Mouse (Mus musculus) heart, embryonic 12.5 days (tissue): ENCODE data around the gene Icam5. TPM values are rescaled to one million over a fixed set of nuclear protein-coding genes. Genes with fewer than 3 reads are reported as not detected.
"Not testable (repeated sequence)": the region's sequence is repeated elsewhere in the genome, so short reads cannot be mapped to it uniquely, and the experiment has no call there.

ENCODE experiments used
- ATAC-seq: fragments of 200-750 bp; cut with Nextera tagmentation; 2 replicates; pipeline ENCODE4 v1.8.0; 2017; ENCODE audit warnings: moderate TSS enrichment, moderate library complexity; ENCODE audit not compliant: insufficient number of reproducible peaks, low FRiP score
- H3K27ac ChIP-seq: fragments of 300-500 bp; sonication (generic); 2 replicates; pipeline ENCODE4 v1.5.1; 2016; ENCODE audit warnings: mild to moderate bottlenecking, moderate library complexity; ENCODE audit not compliant: poor library complexity, severe bottlenecking
- H3K27me3 ChIP-seq: fragments of 300-500 bp; sonication (generic); replicated peaks from 2 replicates; pipeline ENCODE4 v1.6.1; 2016; ENCODE audit warnings: mild to moderate bottlenecking, moderate library complexity
- H3K36me3 ChIP-seq: fragments of 300-500 bp; sonication (generic); 2 replicates; pipeline ENCODE4 v1.6.1; 2016; ENCODE audit warnings: mild to moderate bottlenecking, moderate library complexity
- H3K4me1 ChIP-seq: fragments of 300-500 bp; sonication (generic); replicated peaks from 2 replicates; pipeline ENCODE4 v1.6.1; 2016; ENCODE audit warnings: mild to moderate bottlenecking
- H3K4me2 ChIP-seq: fragments of 300-500 bp; sonication (generic); 2 replicates; pipeline ENCODE4 v1.6.1; 2016; ENCODE audit warnings: mild to moderate bottlenecking, moderate library complexity
- H3K4me3 ChIP-seq: fragments of 300-500 bp; sonication (generic); 2 replicates; pipeline ENCODE4 v1.5.1; 2016; ENCODE audit warnings: mild to moderate bottlenecking
- H3K9ac ChIP-seq: fragments of 300-500 bp; sonication (generic); 2 replicates; pipeline ENCODE4 v1.6.1; 2016; ENCODE audit warnings: mild to moderate bottlenecking, moderate library complexity
- H3K9me3 ChIP-seq: fragments of 300-500 bp; sonication (generic); replicated peaks from 2 replicates; pipeline ENCODE4 v1.6.1; 2016; ENCODE audit warnings: mild to moderate bottlenecking, moderate library complexity
- WGBS: fragments of 180-500 bp; shearing (Covaris S2); methylation state at CpG from one replicate; pipeline ENCODE4 v1.1.7; 2016; 5-methylcytosine and 5-hydroxymethylcytosine counted together
- polyA plus RNA-seq: library from polyadenylated mRNA; unstranded; fragments of >200 nt; fragmentation: Nextera tagmentation; extraction: Ambion mirVana; gene quantifications from 2 replicates; pipeline ENCODE4 v1.2.1, GENCODE M21; 2016

Gene Icam5
- not detected in 2 replicates for polyA plus RNA-seq

DNA sequence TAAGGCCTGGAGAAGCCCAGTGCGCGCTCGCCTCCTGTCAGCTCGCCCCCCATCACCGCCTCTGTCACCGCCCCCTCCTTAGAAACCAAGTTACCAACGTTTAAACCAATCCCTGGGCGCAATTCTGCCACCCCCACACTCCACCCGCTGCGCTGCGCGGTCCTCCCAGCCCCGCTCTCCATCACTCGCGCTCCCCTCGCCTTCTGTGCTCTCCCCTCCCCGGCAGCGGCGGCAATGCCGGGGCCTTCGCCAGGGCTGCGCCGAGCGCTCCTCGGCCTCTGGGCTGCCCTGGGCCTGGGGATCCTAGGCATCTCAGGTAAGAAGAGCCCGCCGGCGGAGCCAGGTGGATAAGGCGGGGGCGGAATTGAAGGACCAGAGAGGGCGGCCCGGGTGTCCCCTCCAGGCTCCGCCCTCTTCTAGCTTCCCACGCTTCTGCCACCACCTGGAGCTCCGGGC, at the start of gene Icam5:
Icam5 (plus strand) TSS at position 178 of the 456 bp plus-strand sequence.
- H3K4me1 ChIP-seq: peaks cover 66% of the 10 kb centered on the region
- no peak for ATAC-seq
- peaks cover 84% of the 10 kb centered on the region for H3K27me3 ChIP-seq
- H3K4me2 ChIP-seq: peak within 1 kb of the TSS; percentile 94
- peak within 1 kb of the TSS; percentile 55 for H3K4me3 ChIP-seq
- H3K36me3 ChIP-seq: no peaks in the 10 kb centered on the region
- no peaks in the 10 kb centered on the region for H3K9me3 ChIP-seq
- WGBS: 1% methylated on average over 35 of the region's 35 CpGs
- peak within 1 kb of the TSS; percentile 57 for H3K9ac ChIP-seq
- H3K27ac ChIP-seq: no peak within 1 kb of the TSS

DNA sequence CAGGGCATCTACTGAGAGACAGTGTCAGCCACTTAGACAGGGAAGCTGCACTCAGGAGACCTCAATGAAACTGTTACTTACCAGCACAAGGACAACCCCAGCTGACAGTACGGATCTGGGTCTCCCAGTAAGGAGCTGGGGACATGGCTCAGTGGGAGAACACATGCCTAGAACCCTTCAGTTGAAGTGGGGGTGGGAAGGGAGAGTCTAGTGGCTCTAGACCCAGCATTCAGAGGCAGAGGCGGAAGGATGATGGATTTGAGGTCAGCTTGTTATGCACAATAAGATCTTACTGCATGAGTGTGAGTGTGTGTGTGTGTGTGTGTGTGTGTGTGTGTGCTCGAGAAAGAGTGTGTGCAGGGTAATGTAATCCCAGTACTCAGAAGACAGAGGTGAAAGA, 49.7 kb upstream of the Icam5 start:
- H3K4me3 ChIP-seq: no peak overlapping the region
- no peak overlapping the region for H3K9ac ChIP-seq
- H3K9me3 ChIP-seq: no peaks in the 10 kb centered on the region
- H3K4me1 ChIP-seq: peaks cover 20% of the 10 kb centered on the region
- no peak overlapping the region for H3K4me2 ChIP-seq
- no peak overlapping the region for H3K27ac ChIP-seq
- ATAC-seq: no peak
- no peaks in the 10 kb centered on the region for H3K27me3 ChIP-seq
- H3K36me3 ChIP-seq: no peaks in the 10 kb centered on the region
- WGBS: 72% methylated on average over 3 of the region's 3 CpGs

DNA sequence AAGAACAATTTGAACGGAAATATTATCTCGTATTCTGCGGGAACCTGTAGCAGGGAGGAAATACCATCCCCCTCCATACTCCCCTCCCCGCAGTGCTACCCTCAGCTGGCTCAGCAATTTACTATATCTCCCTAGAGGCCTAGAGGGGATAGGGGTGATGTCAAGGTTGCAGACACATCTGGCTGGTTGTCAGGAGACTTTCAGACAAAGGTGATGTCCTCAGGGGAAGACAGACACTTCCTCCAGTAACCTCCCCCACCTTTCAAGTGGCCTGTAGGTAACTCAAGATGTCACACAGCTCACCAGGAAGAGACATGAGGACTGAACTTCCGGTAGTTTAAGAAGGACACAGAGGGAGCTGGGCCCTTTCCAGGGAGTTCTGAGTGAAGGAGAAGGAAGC, 48.7 kb upstream of the Icam5 start:
- no peak overlapping the region for H3K4me2 ChIP-seq
- peaks cover 4% of the 10 kb centered on the region; the same call in 1 of the 2 replicates for H3K27me3 ChIP-seq
- no peaks in the 10 kb centered on the region for H3K36me3 ChIP-seq
- peaks cover 17% of the 10 kb centered on the region for H3K4me1 ChIP-seq
- no peak overlapping the region for H3K27ac ChIP-seq
- no peak overlapping the region for H3K4me3 ChIP-seq
- WGBS: 39% methylated on average over 5 of the region's 5 CpGs
- ATAC-seq: no peak
- no peaks in the 10 kb centered on the region for H3K9me3 ChIP-seq
- H3K9ac ChIP-seq: no peak overlapping the region

DNA sequence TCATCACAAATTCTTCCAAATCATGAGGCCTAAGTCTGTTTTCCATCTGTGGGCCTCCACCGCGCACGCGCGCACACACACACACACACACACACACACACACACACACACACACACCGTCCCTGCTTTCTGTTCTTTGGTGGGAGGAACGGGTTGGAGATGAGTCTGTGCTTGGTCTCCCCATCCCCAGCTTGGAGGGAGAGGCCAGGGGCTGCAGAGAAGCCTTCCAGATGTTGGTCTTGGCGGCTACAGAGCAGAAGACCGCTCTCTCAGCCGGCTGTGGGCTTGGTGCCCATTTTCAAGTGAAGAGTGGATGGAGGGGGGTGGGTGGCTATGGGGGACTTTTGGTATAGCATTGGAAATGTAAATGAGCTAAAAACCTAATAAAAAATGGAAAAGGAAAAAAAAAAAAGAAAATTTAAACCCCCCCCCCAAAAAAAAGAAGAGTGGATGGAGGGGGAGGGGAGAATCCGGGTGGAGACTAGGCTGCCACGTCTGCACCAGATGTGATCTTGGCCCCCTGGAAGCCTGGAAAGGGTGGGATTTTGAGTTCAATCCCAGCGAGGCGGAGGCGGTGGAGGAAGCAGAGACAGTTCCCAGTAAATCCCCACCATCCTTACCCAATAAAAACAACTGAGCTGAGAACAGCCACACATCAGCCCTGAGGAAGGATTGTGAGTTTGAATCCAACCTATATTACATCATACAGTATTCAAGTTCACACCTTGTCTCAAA, 44.8 kb upstream of the Icam5 start:
- no peak overlapping the region for H3K4me2 ChIP-seq
- no peak overlapping the region for H3K27ac ChIP-seq
- H3K27me3 ChIP-seq: peaks cover 18% of the 10 kb centered on the region; the same call in 1 of the 2 replicates
- no peak overlapping the region for H3K4me3 ChIP-seq
- H3K9me3 ChIP-seq: no peaks in the 10 kb centered on the region
- no peak overlapping the region for H3K9ac ChIP-seq
- no peaks in the 10 kb centered on the region for H3K36me3 ChIP-seq
- WGBS: 59% methylated on average over 15 of the region's 15 CpGs
- no peak for ATAC-seq
- peaks cover 14% of the 10 kb centered on the region for H3K4me1 ChIP-seq

- no peak for ATAC-seq
- Histone ChIP-seq H3K4me1 (peaks cover 12% of the 10 kb centered on the region), H3K36me3 (no peaks in the 10 kb centered on the region), H3K9ac (no peak overlapping the region), H3K27ac (no peak overlapping the region), H3K4me3 (no peak overlapping the region), H3K4me2 (no peak overlapping the region), H3K27me3 (peaks cover 18% of the 10 kb centered on the region; the same call in 1 of the 2 replicates), H3K9me3 (no peaks in the 10 kb centered on the region)
- WGBS: 12% methylated on average over 7 of the region's 7 CpGs
Measured at GRCm38 (mm10) chr9:20987953-20988352, 43.9 kb upstream of the Icam5 start.

GRCm38 (mm10) chr9:20990861-20991260, 41.0 kb upstream of the Icam5 start:
- 7% methylated on average over 10 of the region's 10 CpGs for WGBS
- Histone ChIP-seq H3K27me3 (peaks cover 18% of the 10 kb centered on the region; the same call in 1 of the 2 replicates), H3K9me3 (no peaks in the 10 kb centered on the region), H3K36me3 (no peaks in the 10 kb centered on the region), H3K9ac (peak overlapping the region; percentile 49; the same call in 1 of the 2 replicates), H3K4me2 (peak overlapping the region; percentile 52), H3K4me3 (peak overlapping the region; percentile 6; the same call in 1 of the 2 replicates), H3K4me1 (peaks cover 5% of the 10 kb centered on the region), H3K27ac (no peak overlapping the region)
- no peak for ATAC-seq

GRCm38 (mm10) chr9:20991587-20991986, 40.3 kb upstream of the Icam5 start:
- Histone ChIP-seq H3K9ac (no peak overlapping the region), H3K4me1 (peaks cover 5% of the 10 kb centered on the region), H3K36me3 (no peaks in the 10 kb centered on the region), H3K9me3 (no peaks in the 10 kb centered on the region), H3K4me3 (no peak overlapping the region), H3K27ac (no peak overlapping the region), H3K4me2 (no peak overlapping the region), H3K27me3 (peaks cover 18% of the 10 kb centered on the region; the same call in 1 of the 2 replicates)
- no peak for ATAC-seq
- 89% methylated on average over 4 of the region's 4 CpGs for WGBS

DNA sequence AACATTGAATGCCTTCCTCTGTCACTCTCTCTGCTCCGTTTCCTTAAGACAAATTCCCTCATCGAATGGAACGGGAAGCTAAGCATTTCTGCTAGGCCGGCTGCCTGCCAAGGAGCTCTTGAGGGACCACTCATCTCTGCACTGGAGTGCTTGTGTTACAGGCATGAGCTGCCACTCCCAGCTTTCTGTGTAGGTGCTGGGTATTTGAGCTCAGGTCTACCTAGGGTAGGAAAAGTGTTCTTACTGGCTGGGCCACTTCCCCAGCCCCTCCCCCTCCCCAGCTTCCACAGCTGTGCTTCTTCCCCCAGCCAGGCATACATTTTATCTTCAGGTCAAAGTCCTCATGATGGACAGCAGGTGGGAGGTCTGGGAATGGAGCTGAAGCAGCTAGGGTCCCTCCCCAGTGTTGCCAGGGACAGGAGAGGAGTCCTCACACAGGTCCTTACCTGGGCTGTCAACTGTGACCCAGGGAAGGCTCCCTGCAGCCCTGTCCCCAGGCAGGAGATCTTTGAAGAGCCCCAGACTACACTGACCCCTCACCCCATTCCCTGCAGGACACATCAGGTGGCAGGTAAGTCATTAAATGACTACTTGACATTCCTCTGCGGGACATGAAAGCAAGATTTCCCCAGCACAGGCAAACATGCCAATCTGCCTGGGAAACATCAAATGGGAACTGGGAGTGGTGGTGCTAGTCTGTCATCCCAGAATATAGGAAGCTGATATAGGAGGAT, 38.5 kb upstream of the Icam5 start:
- H3K9ac ChIP-seq: no peak overlapping the region
- ATAC-seq: no peak
- peaks cover 5% of the 10 kb centered on the region for H3K4me1 ChIP-seq
- H3K27ac ChIP-seq: no peak overlapping the region
- 43% methylated on average over 5 of the region's 5 CpGs for WGBS
- H3K4me2 ChIP-seq: no peak overlapping the region
- H3K9me3 ChIP-seq: no peaks in the 10 kb centered on the region
- no peaks in the 10 kb centered on the region for H3K36me3 ChIP-seq
- no peak overlapping the region for H3K4me3 ChIP-seq
- H3K27me3 ChIP-seq: peaks cover 12% of the 10 kb centered on the region; the same call in 1 of the 2 replicates

DNA sequence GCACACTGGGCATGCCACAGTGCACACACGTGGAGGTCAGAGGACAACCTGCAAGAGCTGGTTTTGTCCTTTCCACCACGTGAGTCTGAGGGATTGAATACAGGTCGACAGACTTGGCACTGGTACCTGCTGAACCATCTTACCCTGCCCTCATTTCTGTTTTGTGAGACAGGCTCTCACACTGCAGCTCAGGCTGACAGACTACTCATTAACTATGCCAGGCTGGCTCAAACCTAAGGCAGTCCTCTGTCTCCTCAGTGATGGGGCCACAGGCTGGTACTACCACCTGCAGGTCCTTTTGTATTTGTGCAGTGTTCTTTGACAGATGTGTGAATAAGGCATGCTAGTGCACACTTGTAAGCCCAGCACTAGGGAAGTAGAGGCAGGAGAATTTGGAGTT, 36.8 kb upstream of the Icam5 start:
- 67% methylated on average over 3 of the region's 3 CpGs for WGBS
- Histone ChIP-seq H3K4me1 (peaks cover 5% of the 10 kb centered on the region), H3K36me3 (no peaks in the 10 kb centered on the region), H3K9ac (no peak overlapping the region), H3K9me3 (no peaks in the 10 kb centered on the region), H3K4me2 (no peak overlapping the region), H3K27me3 (no peaks in the 10 kb centered on the region), H3K27ac (no peak overlapping the region), H3K4me3 (no peak overlapping the region)
- no peak for ATAC-seq

GRCm38 (mm10) chr9:20997065-20997464, 34.8 kb upstream of the Icam5 start:
- WGBS: 86% methylated on average over 8 of the region's 8 CpGs
- H3K36me3 ChIP-seq: no peaks in the 10 kb centered on the region
- H3K4me2 ChIP-seq: no peak overlapping the region
- no peak for ATAC-seq
- H3K9ac ChIP-seq: no peak overlapping the region
- H3K9me3 ChIP-seq: no peaks in the 10 kb centered on the region
- no peak overlapping the region for H3K27ac ChIP-seq
- H3K4me1 ChIP-seq: no peaks in the 10 kb centered on the region
- H3K4me3 ChIP-seq: no peak overlapping the region
- no peaks in the 10 kb centered on the region for H3K27me3 ChIP-seq

DNA sequence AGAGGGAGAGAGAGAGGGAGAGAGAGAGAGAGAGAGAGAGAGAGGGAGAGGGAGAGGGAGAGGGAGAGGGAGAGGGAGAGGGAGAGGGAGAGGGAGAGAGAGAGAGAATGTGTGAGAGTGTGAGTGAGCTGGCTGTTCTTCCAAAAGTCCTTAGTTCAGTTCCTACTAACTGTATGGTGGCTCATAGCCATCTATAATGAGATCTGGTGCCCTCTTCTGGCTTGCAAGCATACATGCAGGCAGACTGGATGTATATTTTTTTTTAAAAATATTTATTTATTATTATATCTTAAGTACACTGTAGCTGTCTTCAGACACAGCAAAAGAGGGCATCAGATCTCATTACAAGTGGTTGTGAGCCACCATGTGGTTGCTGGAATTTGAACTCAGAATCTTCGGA, 33.5 kb upstream of the Icam5 start:
- ATAC-seq, H3K27me3 ChIP-seq: not testable (repeated sequence)
- WGBS: 58% methylated on average over 1 of the region's 1 CpGs

More for the DNA sequence above, 33.5 kb upstream of the Icam5 start:
- not testable (repeated sequence) for H3K4me1 ChIP-seq, H3K36me3 ChIP-seq, H3K27ac ChIP-seq, H3K9ac ChIP-seq, H3K9me3 ChIP-seq, H3K4me3 ChIP-seq, H3K4me2 ChIP-seq
